Mouse (Mus musculus): ENCODE data around the gene D630039A03Rik. TPM values are rescaled to one million over a fixed set of nuclear protein-coding genes. Genes with fewer than 3 reads are reported as not detected.

Gene D630039A03Rik
- 3.9 and 4.3 TPM in 2 replicates for polyA plus RNA-seq (2012; rRNA removed)

DNA sequence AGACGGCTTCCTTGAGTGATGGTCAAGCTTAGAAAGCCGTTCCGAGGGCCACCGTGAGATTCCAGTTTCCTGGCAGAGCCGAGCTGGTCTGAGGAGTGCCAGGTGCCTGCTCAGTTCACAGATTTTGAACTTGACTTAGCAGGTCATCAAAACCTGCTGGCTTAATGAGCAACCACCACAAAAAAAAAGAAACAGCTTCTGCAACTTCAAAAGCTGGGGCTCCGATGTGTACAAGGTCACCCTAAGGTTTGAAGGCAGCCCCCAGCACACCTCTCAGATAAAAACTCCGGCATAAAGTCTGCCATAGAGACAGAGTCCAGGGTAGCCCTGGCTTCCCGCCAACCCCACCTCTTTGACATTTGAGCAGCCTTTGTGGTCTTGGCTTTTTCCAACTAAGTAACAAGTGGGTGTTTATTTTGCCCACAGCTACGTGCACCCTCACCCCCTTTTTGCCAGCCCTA, at the start of gene D630039A03Rik:
TSS of gene D630039A03Rik (minus strand) at position 97 of the 461 bp plus-strand sequence.
- no peak for DNase-seq (ENCODE audit: low spot score)

DNA sequence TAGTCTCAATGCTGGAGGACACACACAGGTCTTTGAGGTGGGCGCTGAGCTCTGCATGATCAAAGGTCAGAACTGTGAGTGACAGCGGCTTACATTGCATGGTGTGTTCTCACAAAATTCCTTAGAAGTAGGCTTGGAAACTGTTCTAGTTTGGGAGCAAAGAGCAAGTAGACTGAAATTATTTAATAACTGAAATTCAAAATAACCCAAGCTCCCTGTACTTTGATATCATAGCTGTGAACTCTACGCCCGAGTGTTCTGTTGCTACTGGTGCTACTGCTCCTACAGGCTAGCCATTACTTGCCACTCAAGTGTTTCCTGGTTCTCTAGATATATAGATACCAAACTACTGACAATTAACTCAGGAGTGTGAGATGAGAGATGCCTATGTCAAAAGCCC, 49.4 kb upstream of the D630039A03Rik start:
- DNase-seq (ENCODE audit: low spot score), result no peak

- no peak for DNase-seq (ENCODE audit: low spot score)
These were observed 48.0 kb upstream of the D630039A03Rik start for GRCm38 (mm10) chr4:57964143-57964542.

DNA sequence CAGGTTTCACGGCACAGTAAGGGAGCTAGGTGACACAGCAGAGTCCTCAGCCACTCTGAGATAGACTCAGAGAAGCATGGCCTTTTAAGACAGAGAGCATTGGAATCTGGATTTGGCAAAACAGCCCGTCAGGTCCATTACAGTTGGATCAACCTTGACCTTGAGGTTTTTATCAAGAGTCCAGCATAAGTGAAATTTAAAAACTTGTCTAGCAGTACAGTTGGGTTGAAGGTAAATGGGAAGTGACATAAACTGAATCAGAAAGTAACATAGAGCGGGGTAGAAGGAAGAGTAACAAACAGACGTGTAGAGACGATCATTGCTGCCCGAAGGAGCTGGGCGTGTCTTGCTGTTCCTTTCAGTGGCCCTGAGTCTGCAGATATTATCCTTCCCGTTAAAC, 43.0 kb upstream of the D630039A03Rik start:
- DNase-seq (ENCODE audit: low spot score), result no peak

DNA sequence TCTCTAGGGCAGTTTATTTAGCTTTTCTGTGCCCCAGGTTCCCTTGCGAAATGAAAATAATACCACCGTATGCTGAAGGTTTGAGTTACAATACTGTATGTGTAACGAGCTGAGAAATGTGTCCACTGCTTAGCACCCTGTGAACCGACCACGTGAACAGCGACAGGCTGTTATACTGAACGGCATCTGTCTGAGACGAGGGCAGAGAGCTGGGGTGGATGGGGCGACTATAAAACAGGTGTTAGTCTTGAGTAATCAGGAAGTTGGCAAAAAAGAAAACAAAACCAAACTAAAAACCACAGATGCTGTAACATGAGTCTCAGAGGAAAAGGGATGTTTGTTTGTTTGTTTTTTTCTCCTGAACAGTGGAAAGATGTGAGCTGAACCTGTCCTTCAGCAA, 42.0 kb upstream of the D630039A03Rik start:
- no peak for DNase-seq (ENCODE audit: low spot score)

DNA sequence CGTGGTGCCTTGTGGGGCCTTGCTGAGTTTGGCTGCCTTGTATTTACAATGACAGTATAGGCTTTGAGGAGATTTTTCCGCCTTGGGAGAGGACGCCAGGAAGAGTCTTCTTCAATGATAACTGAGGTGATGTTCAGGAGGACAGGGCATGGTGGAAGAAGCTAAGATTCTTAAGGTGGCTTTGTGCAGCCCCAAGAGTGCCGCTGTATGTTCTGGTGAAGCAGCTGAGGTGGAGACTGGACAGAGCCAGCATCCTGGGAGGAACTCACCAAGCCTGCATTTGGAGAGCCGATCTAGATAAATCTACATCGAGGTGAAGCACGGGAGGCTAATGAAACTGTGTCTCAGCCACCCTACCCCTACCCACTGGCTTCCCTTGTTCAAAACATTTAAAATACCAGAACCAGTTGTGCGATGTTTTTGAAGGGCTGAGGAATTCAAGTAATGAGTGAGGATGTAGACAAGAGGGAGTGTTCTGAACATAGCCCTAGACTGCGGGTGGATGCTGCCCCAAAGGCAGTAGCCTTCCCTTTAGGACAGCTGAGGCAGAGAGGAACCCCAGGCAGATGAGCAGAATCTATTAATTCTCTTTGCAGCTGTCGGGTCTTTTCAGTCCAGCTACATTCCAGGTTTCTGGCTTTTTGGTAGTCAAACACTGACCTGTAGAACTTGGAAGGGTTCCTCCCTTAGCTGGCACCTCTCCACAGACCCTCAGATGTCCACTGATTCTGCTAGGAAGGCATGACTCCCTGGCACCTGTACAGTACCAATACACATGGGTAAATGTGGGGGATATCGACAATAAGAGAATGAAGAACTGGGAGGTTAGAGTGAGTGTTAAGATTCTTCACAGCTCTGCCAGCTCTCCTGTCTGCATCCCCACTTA, 41.3 kb upstream of the D630039A03Rik start:
- no peak for DNase-seq (ENCODE audit: low spot score)

DNA sequence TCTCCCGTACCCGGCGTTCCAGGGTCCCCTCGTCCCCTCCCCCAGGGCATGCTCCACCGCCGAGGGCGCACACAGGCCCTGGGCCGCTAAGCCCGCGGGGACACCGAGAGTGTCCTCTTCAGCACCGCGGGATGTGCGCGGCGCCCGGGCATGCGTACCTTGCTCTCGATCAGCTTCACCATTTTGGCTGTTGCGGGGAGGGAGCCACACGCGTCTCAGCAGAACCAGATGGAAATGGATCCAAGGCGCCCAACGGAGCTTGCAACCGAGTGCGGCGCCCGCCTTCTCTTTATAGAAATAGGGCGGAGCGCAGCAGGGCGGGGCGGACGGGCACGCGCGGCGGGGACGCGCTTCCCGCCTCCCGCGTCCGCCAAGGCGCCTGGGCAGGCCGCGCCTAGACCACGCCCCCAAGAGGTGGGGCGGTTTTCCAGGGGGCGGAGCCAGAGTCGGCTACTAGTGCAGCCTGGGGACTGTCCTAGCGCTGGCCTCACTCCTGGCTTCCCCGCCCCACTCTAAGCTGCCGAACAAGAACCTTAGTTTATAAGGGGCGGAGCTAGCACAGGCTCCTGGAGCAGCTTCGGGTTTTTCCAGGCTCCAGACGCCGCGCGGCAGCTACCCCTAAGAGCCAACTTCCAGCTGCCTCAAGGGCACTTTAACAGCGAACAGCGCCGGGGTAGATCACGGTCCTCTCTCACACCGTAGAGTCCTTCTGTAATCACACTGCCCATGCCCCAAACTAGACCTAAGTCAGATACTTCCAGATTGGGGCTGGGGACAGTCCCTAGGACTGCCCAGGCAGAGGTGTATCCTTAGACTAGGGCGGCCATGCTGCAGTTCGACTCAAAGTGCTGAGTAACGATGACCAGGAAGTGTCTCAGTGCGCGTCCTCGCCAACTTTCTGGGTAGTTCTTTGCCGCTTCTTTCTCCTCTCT, 40.2 kb upstream of the D630039A03Rik start, which contains the start of gene Txn1:
TSS of gene Txn1 (minus strand) at position 383 of the 932 bp plus-strand sequence.
- peak; percentile 92 for DNase-seq (ENCODE audit: low spot score)

DNA sequence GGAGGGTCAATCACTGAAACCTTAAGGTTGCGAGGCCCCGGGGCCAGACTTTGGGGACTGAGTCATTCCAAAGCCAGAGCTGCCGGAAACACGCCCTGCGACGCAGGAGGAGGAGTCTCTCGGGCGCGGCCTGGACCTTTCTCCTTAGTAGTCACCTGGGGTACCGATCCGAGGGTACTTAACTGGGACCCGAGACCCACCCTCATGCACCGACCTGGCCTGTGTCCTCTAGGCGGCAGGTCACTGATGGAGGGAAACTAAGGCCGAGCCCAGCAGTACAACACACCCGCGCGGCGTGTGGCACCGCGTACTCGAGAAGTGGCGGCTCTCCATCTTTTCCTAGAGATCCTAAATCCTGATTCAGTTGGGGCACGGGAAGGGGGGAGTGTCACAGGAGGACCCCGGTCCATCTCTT, 39.5 kb upstream of the D630039A03Rik start:
- peak; percentile 51 for DNase-seq (ENCODE audit: low spot score)

GRCm38 (mm10) chr4:57954991-57955390, 38.9 kb upstream of the D630039A03Rik start:
- DNase-seq (ENCODE audit: low spot score), result no peak

- DNase-seq (ENCODE audit: low spot score), result no peak
These were observed 38.5 kb upstream of the D630039A03Rik start for GRCm38 (mm10) chr4:57954580-57954979.

GRCm38 (mm10) chr4:57953796-57954195, 37.7 kb upstream of the D630039A03Rik start:
- DNase-seq (ENCODE audit: low spot score), result no peak

DNA sequence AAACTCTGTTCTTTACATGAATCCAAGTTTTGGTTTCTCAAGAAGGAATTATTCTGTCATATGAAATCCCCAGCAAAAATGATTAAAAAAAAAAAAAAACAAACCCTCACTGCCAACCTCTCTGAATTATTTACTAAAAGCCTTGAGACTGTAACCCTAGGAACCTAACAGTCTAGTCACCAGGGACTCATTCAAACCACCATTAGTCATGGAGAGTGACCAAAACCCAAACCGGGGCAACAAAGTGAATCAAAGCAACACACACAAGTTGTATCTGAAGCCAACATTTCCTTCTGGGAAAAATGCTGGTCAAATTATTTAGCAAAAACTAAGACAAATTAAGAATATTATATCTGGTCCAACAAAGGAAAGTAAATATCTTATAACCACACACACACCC, 36.8 kb upstream of the D630039A03Rik start:
- DNase-seq (ENCODE audit: low spot score), result no peak

DNA sequence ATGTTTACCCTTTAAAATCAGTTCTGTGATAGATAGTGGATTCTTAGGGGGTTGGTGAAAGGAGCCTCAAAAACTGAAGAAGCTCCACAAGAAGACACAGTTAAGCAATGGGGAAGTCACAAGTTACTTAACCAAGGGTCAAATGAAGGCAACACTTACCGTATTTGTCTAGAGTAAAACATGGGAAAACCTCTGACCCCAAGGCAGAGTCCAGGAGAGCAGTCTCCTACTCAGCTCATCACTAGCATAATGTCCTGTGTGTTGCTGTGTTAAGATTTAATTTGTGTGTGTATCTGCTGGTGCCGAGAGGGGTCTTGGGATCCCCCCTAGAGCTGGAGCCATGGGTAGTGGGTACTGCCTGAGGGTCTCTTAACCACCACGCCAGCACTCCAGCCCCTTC, 36.3 kb upstream of the D630039A03Rik start:
- DNase-seq (ENCODE audit: low spot score), result no peak

DNA sequence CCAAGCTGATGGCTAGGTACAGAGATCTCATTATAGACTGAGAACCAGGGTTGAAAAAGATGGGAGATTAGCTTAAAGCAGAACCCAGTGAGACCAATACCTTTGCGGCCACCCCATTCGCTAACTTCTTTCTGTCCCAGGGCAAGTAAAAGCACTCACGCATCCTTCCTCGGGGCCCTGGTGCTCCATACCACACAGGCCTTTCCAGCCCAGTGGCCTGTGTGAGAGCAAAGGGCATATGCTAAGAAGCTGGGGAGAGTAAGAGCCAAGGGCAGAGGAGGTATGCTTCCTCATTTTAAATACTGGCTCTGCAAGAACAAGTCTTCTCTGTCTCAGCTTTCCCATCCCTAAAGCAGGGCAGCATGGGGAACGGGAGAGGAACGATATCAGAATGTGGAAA, 33.8 kb upstream of the D630039A03Rik start:
- DNase-seq (ENCODE audit: low spot score), result no peak

GRCm38 (mm10) chr4:57947476-57947875, 31.4 kb upstream of the D630039A03Rik start:
- no peak for DNase-seq (ENCODE audit: low spot score)

- no peak for DNase-seq (ENCODE audit: low spot score)
These were observed 30.9 kb upstream of the D630039A03Rik start for GRCm38 (mm10) chr4:57947036-57947435.

- no peak for DNase-seq (ENCODE audit: low spot score)
These were observed 26.8 kb upstream of the D630039A03Rik start for GRCm38 (mm10) chr4:57942892-57943291.

DNA sequence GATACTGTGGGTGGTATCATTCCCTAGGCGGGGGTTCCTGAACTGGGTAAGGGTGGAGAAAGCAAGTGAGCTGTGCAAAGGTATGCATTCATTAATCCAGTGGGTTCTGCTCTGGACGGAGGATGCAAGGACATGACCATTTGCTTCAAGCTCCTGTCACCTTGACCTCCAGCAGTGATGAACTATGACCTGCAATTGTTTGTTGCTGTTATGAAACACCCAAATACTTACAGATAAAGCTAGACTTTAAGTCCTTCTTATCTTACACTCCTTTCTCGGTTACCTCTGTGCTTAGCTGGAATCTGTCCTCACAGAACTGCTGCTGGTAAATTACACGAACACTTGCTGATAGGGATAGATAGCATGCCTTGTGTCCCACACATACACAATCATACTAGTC, 24.5 kb upstream of the D630039A03Rik start:
- DNase-seq (ENCODE audit: low spot score), result no peak

DNA sequence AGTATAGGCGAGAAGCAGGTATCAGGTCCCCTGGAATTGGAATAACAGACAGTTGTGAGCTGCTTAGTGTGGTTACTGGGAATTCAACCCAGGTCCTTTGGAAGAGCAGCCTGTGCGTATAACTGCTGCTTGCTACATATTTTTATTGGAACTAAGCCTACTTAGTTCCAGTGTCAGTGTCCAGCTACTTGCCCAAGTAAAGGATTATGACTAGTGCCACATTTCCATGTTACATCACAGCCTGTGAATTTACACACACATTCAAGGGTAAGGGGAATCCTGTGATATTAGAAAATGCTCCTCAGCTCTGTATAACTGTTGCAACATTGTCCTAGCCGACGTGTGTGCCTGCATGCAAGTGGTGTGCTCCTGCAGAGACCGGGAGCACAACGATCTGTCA, 21.2 kb upstream of the D630039A03Rik start:
- no peak for DNase-seq (ENCODE audit: low spot score)

DNA sequence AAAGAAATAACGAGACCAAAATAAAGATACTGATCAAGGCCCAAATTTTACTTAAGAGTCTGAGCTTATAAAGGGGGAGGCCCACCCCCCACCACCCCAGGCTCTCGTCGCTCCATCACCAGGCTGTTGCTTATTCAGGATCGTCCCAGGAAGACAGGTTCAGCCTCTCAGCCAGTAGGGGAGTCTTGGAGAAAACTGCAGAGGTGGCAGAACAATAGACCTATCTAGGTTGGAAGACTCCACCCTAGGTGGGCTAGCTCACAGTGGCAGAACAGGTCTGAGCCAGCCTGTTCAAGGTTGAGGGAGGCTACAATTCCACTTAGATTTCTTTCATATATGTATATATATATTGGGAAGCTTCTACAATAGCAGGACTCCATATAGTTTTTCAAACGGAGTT, 18.1 kb upstream of the D630039A03Rik start:
- DNase-seq (ENCODE audit: low spot score), result no peak

DNA sequence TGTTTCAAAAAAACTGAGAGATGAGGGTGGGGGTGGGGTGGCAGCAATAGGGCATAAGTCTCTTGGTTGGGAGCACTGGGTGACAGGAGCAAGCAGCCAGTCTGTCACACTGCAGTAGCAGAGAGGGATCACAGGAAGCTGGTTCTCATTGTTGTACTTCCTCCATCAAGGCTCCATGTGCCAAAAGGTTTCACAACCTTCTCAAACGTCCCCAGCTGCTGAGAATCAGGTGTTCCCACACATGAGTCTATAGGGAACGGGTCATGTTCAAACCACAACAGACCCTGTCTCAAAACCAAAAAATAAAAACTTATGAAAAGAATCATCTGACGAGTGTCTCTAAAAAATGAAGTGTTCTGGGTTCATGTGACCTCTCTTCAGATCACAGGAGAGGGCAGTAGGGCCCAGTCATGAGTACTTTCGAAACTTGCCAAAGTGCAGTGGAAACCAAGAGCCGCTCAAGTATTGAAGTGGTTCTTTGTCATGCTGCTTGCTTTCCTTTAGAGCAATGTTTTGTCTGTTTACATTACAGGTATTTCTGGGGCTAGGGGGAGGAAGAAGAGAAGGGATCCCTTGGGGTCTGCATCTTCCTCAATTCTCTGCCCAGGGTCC, 14.6 kb upstream of the D630039A03Rik start:
- DNase-seq (ENCODE audit: low spot score), result no peak
